Mouse (Mus musculus) heart, adult 11 months (tissue): Measurements from ENCODE around the gene Eml3.

Experiments
- DNase-seq: peaks from one replicate; pipeline ENCODE4 v3.0.0; 2022

The Eml3 gene

DNA sequence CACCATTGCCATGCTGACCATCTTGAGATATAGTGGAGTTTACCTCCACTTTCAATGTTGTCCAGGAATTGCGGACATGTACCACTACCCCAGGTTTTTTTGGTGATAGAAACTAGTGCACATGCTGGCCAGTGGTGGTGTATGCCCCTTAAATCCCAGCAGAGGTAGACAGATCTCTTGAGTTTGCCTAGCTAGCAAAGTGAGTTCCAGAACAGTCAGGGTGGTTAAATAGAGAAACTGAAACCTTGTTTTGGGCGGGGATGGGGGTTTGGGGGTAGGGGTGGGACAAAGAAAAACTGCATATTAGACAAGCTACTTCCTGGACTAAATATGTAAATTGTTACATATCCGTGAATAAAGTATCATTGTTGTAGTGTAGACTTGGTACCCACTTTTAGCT, 10.4 kb upstream of the Eml3 start:
- no peak for DNase-seq

DNA sequence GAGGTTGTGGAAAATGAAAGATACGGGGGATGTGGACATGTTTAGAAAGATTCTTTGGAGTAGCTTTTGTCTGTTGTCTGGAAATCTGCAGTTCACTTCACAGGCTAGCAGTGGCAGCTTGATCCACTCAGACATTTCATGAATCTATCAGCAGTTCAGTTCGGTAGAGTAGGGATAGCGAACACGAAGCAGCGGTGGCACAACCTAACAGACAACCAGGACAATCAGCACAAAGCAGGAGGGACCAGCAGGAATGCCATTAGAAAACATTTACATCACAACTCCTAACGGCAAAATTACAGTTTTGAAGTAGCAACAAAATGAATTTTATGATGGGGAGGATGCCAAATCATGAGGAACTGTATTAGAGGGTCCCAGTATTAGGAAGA, 9.7 kb upstream of the Eml3 start:
- peak; percentile 88 for DNase-seq

GRCm38 (mm10) chr19:8920073-8920736, 9.1 kb upstream of the Eml3 start, which contains the start of gene B3gat3:
B3gat3 (plus strand) TSS chr19:8920374.
- DNase-seq = peak; percentile 100

DNA sequence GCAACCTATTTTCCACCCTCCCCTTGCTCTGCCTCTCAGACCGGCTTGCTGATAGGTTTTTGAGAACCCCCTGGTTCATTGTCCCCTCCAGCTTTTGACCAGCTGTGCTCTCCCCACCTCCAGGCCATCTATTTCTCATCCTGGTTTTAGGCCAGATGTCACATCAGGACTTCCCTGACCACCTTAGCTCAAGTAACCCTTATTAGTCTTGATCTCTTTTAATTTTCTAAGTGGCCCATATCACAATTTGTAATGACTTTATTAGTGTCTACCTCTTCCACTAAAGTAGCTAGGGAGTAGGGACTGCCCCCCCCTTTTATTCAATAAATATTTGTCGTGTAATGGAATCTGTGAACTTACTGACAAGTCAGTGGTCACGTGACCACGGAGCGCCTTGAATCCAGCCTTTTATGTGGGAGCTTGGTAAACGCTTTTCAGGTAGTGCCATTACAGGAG, 8.5 kb upstream of the Eml3 start:
- DNase-seq = no peak

- peak; percentile 92 for DNase-seq
These were observed 7.6 kb upstream of the Eml3 start for GRCm38 (mm10) chr19:8921741-8922140.

DNA sequence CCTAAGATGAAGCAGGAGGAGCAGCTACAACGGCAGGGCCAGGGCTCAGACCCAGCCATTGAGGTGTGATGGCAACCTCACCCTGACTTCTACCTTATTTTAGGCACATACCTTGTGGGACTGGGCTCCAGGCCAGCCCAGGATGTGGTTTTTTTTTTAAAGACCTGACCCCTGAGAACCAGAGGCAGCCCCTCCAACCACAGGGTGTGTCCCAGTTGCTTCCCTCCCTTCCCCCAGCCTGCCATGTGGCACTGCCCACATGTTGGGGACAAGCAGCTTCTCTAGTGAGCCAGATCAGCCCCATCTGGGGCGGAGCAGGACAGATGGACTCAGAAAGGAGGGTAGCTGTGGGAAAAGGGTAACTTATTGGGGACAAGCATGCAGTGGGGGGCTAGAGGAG, 2.6 kb upstream of the Eml3 start:
- DNase-seq = peak; percentile 90

GRCm38 (mm10) chr19:8927891-8928525, 1.3 kb upstream of the Eml3 start:
- peak; percentile 91 for DNase-seq

- DNase-seq = no peak
These were observed 596 bp upstream of the Eml3 start for GRCm38 (mm10) chr19:8928689-8929223.

DNA sequence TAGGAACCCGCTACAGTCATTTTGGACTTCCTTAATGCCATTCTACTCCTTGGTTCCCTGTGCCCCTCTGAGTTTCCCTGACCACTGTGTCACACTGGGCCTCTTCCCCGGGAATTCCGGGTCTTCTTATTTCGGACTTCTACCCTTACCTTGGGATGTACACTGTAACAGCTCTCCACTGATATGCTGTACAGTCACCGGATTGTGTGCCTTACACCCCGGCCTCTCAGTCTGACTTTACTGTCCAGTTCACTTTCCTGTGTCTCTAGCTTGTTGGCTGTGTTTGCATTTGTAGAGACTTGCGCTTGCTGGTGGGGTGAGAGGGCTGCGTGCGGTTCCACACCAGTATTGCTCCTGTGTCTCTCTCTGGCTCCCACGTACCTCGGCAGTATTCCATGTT, 765 bp downstream of the Eml3 start:
- DNase-seq = no peak

DNA sequence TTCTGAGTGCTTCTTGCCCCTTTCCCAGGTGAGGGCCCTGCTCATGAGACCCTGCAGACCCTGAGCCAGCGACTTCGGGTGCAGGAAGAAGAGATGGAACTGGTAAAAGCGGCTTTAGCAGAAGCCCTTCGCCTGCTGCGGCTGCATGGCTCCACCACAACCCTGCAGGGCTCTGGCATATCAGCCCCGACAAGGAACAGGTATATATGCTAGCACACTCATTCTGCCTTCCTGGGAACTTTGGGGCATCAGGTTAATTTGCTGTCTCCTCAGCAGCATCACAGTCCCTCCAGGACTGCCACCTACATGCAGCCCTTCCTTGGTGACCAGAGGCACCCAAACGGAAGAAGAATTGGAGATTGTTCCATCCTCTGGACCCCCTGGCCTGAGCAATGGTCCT, 1.4 kb downstream of the Eml3 start:
- peak; percentile 90 for DNase-seq

DNA sequence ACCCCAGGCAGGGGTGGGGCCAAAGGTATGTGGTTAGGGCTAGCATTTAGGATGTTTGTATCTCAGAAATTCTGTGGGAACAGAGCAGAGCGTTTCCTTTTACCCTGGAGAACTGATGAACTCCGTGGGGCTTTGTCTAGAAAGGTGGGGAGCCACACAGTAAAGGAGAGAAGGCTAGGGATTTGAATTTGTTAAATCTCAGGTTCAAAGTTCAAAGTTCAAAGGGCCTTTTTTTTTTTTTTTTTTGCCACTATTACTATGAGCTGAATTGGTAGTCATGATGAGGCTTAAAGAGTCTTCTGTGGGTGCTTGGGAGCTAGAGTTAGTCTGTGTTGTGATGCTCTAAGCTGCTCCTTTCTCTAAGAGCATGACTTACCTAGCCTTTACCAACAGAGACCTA, 7.4 kb downstream of the Eml3 start:
- DNase-seq = no peak

GRCm38 (mm10) chr19:8940526-8941133, 11.3 kb downstream of the Eml3 start:
- DNase-seq = peak; percentile 95

DNA sequence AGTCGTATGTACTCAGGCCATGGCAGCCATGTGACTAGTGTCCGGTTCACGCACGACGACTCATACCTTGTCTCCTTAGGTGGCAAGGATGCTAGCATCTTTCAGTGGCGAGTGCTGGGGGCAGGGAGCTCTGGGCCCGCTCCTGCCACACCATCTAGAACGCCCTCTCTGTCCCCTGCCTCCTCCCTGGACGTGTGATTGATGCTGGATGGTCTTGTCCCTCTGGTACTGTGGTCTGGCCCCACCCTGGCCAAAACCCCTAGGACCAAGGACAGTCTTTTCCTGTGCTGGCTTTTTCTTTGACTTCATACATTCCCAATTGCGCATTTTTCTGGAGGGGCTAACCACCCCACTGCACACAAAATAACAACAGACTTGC, 11.8 kb downstream of the Eml3 start:
- DNase-seq = peak; percentile 95

- peak; percentile 99 for DNase-seq
These were observed 12.3 kb downstream of the Eml3 start, which contains the start of gene Mta2 for GRCm38 (mm10) chr19:8941515-8942217. Mta2 (plus strand) TSS chr19:8941875.

DNA sequence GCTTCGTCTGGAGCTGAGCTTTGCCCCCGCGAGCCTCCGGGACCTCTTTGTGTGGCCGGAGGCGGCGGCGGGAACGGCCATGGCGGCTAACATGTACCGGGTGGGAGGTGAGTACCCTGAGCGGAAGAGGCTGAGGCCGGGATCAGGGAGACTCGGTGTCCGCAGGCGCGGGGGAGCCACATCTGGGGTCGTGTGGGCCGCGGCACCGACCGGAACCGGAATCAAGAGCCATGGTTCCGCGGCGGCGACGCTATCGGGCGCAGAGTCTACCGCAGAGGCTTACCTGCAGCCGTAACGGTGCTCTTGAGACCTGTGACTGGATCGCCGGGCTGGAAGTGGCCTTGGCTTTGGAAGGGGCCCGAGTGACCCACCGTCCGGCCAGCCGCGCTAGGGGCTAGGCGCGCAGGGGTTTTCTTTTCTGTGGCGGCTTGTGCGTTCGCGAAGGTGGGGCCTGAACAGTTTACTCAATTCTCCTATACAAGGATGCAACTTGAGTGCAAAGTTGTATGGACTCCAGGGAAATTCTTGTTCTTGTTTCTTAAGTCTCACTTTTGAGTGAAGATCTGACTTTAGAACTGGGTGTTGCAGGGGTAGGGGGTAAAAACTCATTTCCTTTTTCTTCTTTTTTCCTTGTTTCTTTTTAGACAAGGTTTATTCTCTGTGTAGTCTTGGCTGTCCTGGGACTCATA, 13.1 kb downstream of the Eml3 start:
- DNase-seq = no peak

DNA sequence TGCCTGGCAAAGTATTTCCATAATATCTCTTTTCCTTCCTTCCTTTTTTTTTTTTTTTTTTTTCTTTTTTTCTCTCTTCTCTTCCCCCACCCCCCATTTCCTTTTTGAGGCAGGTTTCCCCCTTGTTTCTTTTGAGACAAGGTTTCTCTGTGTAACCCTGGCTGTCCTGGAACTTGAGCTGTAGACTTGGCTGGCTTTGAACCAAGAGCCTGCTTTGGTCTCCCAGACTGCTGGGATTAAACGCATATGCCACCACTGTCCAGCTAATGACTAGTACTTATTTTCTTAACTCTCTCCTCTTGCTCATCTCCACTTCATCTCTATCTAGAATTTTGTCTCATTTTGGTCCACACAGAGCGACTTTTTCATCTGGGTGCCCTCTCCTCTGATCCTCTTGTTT, 13.7 kb downstream of the Eml3 start:
- DNase-seq = no peak

GRCm38 (mm10) chr19:8944062-8944461, 14.7 kb downstream of the Eml3 start:
- no peak for DNase-seq

DNA sequence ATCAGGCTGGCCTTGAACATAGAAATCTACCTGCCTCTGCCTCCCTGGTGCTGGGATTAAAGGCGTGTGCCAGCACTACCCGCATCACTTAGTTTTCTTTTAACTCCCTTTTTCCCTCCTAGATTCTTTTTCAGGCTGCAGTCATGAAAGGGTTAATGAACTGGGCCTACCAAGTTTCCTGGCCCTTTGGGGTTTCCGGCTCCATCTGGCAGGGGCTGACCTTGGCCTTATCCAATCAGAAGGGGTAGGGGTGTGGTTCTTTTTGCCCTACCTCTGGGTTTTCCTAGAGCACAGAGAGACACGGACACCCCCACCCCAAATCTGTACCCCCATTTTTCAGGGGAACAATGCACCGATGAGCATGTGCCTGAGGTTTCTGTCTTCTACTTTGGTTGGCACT, 15.4 kb downstream of the Eml3 start:
- DNase-seq = peak; percentile 98

GRCm38 (mm10) chr19:8945251-8945650, 15.9 kb downstream of the Eml3 start:
- no peak for DNase-seq

DNA sequence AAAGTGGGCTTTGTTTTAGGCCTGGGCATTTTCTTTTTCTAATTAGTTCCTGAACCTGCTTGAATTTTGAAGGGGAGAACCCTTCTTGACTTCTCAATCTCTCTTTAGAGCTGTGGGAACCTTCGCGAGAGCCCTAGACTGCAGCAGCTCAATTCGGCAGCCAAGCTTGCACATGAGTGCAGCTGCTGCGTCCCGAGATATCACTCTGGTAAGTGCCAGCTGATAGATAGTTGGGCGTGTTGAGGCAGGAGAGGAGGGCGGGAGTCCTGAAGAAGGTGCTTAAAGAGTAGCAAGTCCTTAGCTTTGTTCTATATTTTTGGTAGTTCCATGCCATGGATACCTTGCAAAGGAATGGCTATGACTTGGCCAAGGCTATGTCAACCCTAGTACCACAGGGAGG, 17.6 kb downstream of the Eml3 start:
- DNase-seq = no peak

- no peak for DNase-seq
These were observed 20.8 kb downstream of the Eml3 start for GRCm38 (mm10) chr19:8950190-8950589.

DNA sequence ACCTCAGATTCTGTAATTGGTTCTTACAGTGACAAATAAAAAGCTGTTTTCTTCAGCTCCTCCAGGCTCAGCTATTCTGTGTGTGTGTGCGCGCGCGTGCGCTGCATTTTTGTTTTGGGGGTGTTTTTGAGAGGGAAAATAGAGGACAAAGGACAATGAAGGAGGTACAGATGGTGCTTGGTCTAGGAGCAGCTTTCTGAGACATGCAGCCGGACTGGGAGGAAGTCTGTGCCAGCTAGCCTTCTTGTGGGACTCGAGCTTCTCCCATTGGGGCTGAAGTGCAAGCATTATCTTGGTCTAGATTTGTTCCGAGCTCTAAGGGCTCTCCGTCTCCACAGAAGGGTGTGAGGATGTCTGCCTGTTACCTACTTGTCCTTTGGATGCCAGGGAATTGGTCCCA, 22.9 kb downstream of the Eml3 start:
- no peak for DNase-seq
